Mouse (Mus musculus) brain, embryonic 18.5 days (tissue): ENCODE measurements around the gene Nanos2.

Experiments
- DNase-seq: peaks from one replicate; pipeline ENCODE4 v3.0.0-alpha.2; 2012; ENCODE audit warnings: low read depth, low spot score

Gene Nanos2

GRCm38 (mm10) chr7:19016042-19016441 is 28.8 kb downstream of the Nanos2 start:
- DNase-seq, result no peak

DNA sequence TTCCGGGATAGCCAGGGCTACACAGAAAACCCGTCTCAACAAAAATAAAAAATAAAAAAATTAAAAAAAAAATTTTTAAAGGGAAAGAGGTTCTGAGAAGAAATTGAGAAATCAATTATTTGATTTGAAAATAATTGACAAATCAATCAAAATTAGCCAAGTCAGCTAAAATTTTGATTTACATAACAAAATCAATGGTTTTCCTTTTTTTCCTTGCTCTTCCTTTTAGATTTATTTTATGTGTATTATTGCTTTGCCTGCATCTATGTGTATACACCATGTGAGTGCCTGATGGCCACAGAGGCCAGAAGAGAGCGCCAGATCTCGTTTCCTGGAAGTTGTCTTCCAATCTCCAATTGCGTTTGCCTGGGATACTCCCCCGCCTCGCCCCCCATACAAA is 30.7 kb downstream of the Nanos2 start:
- no peak for DNase-seq

DNA sequence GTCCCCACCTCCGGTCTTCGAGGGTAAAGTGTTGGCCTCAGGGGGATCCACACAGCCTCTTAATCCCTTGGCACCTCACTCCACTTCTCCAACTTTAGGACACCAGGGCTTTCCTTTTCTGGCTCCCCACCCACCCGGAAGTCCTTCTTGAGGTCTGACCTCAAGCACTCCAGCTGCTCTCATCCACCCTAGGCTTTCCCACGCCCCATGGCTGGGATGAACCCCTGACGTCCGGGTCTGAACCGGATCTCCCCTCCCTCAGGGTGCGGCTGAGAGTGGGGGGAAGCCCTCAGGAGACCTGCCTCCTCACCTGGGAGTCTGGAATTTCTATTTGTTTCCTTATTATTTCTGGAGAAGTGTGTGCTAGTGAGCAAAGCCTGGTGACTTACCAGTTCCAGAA is 33.8 kb downstream of the Nanos2 start:
- DNase-seq, result no peak

DNA sequence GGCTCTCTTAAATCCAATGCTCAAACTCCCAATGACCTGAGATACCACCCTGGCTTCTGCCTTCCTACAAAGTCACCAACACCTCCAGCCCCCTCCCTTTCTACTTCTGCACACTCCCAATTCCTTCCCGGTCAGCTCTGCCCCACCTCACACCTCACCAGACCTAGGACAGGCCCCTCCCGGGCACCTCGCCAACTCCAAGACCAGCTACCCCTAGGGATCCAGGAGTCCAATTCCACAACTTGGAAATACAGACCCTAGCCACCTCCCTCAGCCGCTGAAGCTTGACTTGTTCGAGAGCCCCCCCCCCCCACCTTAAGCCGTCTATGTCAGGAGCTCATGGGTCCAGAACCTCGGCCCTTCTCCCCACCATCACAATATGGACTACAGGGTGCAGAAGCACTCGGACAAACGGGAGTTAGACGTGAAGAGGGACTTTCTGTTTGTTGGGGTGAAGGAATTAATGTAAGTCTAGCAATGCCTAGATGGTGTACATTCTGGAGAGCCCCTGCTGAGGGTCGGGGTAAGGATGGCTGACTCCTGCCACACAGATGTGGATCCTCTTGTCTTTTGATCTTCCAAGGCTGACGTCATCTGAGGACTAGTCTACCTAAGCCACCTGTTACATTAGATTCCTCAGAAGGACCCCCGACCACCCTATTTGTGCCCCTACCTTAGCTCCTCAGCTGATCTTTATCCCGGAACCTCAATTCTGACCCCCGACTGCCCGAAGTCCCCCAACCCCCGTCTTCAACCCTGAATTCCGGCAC is 35.2 kb downstream of the Nanos2 start:
- no peak for DNase-seq

DNA sequence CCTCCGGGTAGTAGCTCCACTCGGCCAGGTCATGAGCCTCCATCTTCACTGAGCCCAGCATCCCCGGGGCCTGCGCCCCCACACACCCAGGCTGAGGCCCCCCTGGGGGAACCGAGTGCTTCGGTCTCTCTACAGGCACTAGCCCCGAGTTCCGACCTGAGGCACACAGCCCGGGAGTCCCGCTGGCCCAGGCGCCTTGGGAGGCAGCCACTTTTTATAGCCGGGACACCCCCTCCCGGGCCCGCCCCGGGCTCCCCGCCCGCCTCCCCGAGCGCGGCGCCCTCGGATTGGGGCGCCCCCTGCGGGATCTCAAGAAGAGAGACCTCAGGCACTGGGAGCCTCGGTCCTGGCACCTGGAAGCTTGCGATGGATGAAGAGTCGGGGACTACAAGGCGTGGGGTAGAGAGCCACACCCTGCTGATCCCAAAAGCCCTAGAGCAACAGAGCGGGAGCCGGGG is 36.2 kb downstream of the Nanos2 start, which contains the start of gene Foxa3:
Gene Foxa3, minus strand, starts transcription at position 182 of the 458 bp plus-strand sequence.
- no peak for DNase-seq

- DNase-seq, result peak; percentile 91
Observed at GRCm38 (mm10) chr7:19024096-19024506, 36.9 kb downstream of the Nanos2 start, which contains the start of gene Sympk. Gene Sympk, plus strand, starts transcription at chr7:19024377.

DNA sequence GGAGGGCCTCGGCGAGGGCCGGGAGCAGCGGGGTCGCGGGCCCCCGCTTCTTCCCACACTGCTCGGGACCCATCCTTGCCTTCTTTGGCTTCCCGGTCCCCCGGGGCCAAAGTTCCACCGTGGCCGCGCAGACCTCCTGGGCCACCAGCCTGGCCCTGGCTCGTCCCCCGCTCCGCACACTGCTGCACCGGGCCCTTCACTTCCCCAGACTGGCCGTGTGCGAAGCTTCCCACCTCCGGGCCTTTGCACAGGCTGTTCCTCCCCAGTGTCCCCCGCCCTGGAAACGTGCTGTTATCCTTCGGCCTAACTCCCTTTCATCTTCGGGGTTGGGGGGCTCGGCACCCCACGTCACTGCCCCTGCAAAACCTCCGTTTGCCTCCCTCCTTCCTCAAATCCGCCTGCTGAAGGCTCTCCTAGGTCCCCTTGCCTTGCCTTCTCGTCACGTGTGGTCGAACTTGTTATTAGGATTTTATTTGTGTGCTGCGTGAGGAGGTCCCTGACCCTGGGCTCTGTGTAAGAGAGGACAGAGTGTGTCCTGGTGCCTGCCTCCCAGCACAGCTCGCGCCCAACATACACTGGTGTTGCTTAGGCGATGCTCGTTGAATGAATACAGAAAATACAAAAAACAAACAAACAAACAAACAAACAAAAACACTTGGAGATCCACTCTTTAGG is 37.5 kb downstream of the Nanos2 start:
- DNase-seq, result no peak

DNA sequence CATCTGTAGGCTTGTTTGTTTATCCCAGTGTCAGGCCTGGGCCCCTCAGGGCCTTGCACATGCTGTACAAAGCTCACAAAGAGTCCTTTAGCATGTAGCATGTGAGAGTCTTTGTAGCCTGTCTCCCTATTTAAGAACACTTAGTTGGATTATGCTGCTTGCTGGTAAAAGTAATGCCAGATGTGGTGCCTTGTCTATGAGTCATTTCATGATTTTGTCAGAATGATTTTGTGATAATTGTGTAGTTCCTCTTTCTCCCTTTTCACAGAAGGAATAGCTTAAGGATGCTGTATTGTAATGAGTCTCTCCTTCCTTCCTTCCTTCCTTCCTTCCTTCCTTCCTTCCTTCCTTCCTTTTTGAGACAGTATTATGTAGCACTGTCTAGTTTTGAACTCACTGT is 40.9 kb downstream of the Nanos2 start:
- DNase-seq, result no peak

- DNase-seq, result no peak
Observed at GRCm38 (mm10) chr7:19029084-19029653, 42.0 kb downstream of the Nanos2 start.

- DNase-seq, result no peak
Observed at GRCm38 (mm10) chr7:19031641-19032040, 44.4 kb downstream of the Nanos2 start.
